9 mouse cellular contexts compared by ENCODE assay signal in the genomic region with DNA sequence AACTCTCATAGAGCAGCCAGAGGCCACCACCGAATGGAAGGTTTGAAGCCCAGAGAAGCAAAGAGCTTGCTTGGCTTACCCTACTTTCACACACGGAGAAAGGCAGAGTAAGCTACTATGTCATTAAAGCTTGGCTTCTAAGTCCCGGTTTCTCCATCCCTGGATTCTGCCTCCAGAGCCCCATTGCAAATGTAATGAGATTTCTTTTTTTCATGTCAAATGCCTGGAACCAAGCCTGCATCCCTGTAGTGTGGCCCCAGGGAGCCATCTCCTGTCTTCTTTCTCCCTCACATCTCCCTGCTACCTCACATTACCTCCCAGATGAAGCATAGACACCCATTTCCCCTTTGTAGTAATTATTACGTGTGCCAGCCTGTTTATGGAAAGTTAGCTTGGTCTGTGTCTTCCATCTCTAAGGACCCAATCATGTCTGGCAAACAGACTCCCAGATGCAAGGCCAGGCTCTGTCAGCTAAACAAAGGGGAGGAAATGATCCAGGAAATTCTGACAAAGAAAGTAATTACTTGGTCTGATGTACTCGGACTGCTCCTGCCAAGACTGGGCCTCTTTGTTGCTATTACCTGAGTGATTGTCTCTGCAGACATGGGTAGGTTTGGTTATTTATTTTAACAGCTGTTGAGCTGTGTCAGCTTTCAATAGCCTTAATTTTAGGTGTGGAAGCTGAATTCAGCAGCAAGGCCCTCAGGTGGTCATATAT. TPM values are rescaled to one million over a fixed set of nuclear protein-coding genes. Genes with fewer than 3 reads are reported as not detected.
DNase-seq lines count a peak whose midpoint lies in the region; ATAC-seq and TF ChIP-seq lines count a peak whose summit lies in the region.
"Had no signal": no experiment of that assay in that cellular context is flagged by ENCODE, and none has a peak within 500 bp of the region (broad histone marks: within the 10 kb centered on the region; RNA-seq: fewer than 3 reads in every experiment).

No protein-coding gene starts in this region.

- 66% methylated on average over 5 of the region's 5 CpGs for WGBS in kidney, adult 2 months
- WGBS in embryonic facial prominence, embryonic 14.5 days, result 28% methylated on average over 5 of the region's 5 CpGs
- 22% methylated on average over 5 of the region's 5 CpGs for WGBS in hindbrain, postnatal 0 days
- WGBS in midbrain, embryonic 16.5 days, result 34% methylated on average over 5 of the region's 5 CpGs

- H3K4me3 ChIP-seq in kidney, adult 2 months (ENCODE audit: insufficient read depth, low read depth, low read length), result no peak overlapping the region
- no peak overlapping the region for H3K4me3 ChIP-seq in embryonic facial prominence, embryonic 14.5 days (ENCODE audit: low read depth, low read length)
- H3K4me3 ChIP-seq in hindbrain, postnatal 0 days (ENCODE audit: low read length), result no peak overlapping the region
- H3K4me3 ChIP-seq in midbrain, embryonic 16.5 days (ENCODE audit: low read depth, low read length), result no peak overlapping the region

- no peak for TF ChIP-seq CTCF in kidney, adult 2 months (conservative IDR thresholded peaks at IDR 0.05; ENCODE audit: insufficient read depth, insufficient read length, low read depth, low read length)
- TF ChIP-seq CTCF in hindbrain, postnatal 0 days (IDR thresholded peaks at IDR 0.05; ENCODE audit: low read depth), result no peak

- no peaks in the 10 kb centered on the region for H3K27me3 ChIP-seq in kidney, adult 2 months (replicated peaks; ENCODE audit: control insufficient read depth, insufficient read depth, low read length)
- no peaks in the 10 kb centered on the region for H3K27me3 ChIP-seq in embryonic facial prominence, embryonic 14.5 days (replicated peaks; ENCODE audit: control insufficient read depth, insufficient read depth, low read length)
- H3K27me3 ChIP-seq in hindbrain, postnatal 0 days (ENCODE audit: insufficient read depth, low read length), result no peaks in the 10 kb centered on the region
- H3K27me3 ChIP-seq in midbrain, embryonic 16.5 days (ENCODE audit: control insufficient read depth, insufficient read depth, low read depth, low read length), result no peaks in the 10 kb centered on the region

- DNase-seq in kidney, adult 2 months, result peak; percentile 51
- DNase-seq in kidney, adult 11 months, result no peak
- DNase-seq in embryonic facial prominence, embryonic 14.5 days (ENCODE audit: low spot score), result peak; percentile 82
- peak; percentile 37 for DNase-seq in hindbrain, postnatal 0 days (ENCODE audit: low spot score)
- DNase-seq in cerebellum, adult 8-10 months, result no peak
- DNase-seq in spleen, postnatal 36 days (ENCODE audit: low spot score in 2 of 2), result no peak
- DNase-seq: thymus, postnatal 14 days had no signal

- ATAC-seq in embryonic facial prominence, embryonic 14.5 days (ENCODE audit: low read depth), result peak; percentile 74
- ATAC-seq in hindbrain, postnatal 0 days, result peak; percentile 28; the same call in 1 of the 2 replicates
- ATAC-seq in midbrain, embryonic 16.5 days, result no peak
- no peak for ATAC-seq in megakaryocyte-erythroid progenitor cell, adult 5-6 weeks (replicated peaks; ENCODE audit: low FRiP score, low TSS enrichment, poor library complexity, severe bottlenecking)

- H3K9me3 ChIP-seq in embryonic facial prominence, embryonic 14.5 days (ENCODE audit: control insufficient read depth, low read length), result no peaks in the 10 kb centered on the region
- H3K9me3 ChIP-seq in hindbrain, postnatal 0 days (ENCODE audit: low read length), result no peaks in the 10 kb centered on the region
- no peaks in the 10 kb centered on the region for H3K9me3 ChIP-seq in midbrain, embryonic 16.5 days (replicated peaks; ENCODE audit: control insufficient read depth, low read length, poor library complexity, severe bottlenecking)

- no peak overlapping the region for H3K9ac ChIP-seq in embryonic facial prominence, embryonic 14.5 days (ENCODE audit: low read depth, low read length)
- no peak overlapping the region for H3K9ac ChIP-seq in hindbrain, postnatal 0 days (replicated peaks; ENCODE audit: low read length)
- no peak overlapping the region for H3K9ac ChIP-seq in midbrain, embryonic 16.5 days (ENCODE audit: low read depth, low read length)

- no peak overlapping the region for H3K4me2 ChIP-seq in embryonic facial prominence, embryonic 14.5 days (ENCODE audit: low read depth, low read length)
- H3K4me2 ChIP-seq in hindbrain, postnatal 0 days (ENCODE audit: low read depth, low read length), result no peak overlapping the region
- H3K4me2 ChIP-seq in midbrain, embryonic 16.5 days (ENCODE audit: low read length), result no peak overlapping the region

- no peaks in the 10 kb centered on the region for H3K36me3 ChIP-seq in kidney, adult 2 months (ENCODE audit: control insufficient read depth, insufficient read depth, low read length)
- H3K36me3 ChIP-seq in embryonic facial prominence, embryonic 14.5 days (ENCODE audit: control insufficient read depth, insufficient read depth, low read length), result no peaks in the 10 kb centered on the region
- H3K36me3 ChIP-seq in hindbrain, postnatal 0 days (ENCODE audit: insufficient read depth, low read length), result no peaks in the 10 kb centered on the region
- H3K36me3 ChIP-seq in midbrain, embryonic 16.5 days (ENCODE audit: control insufficient read depth, insufficient read depth, low read length), result no peaks in the 10 kb centered on the region

- H3K27ac ChIP-seq in kidney, adult 2 months (ENCODE audit: insufficient read depth, low read depth, low read length), result no peak overlapping the region
- peak overlapping the region; percentile 53; the same call in 1 of the 2 replicates for H3K27ac ChIP-seq in embryonic facial prominence, embryonic 14.5 days (replicated peaks; ENCODE audit: low read depth, low read length)
- peak overlapping the region; percentile 20; the same call in 1 of the 2 replicates for H3K27ac ChIP-seq in hindbrain, postnatal 0 days
- peak overlapping the region; percentile 35; the same call in 1 of the 2 replicates for H3K27ac ChIP-seq in midbrain, embryonic 16.5 days (ENCODE audit: low read length)

- no peaks in the 10 kb centered on the region for H3K4me1 ChIP-seq in kidney, adult 2 months (ENCODE audit: control insufficient read depth, insufficient read depth, low read length)
- no peaks in the 10 kb centered on the region for H3K4me1 ChIP-seq in embryonic facial prominence, embryonic 14.5 days (ENCODE audit: control insufficient read depth, insufficient read depth, low read length)
- H3K4me1 ChIP-seq in hindbrain, postnatal 0 days (ENCODE audit: insufficient read depth, low read length), result peaks cover 6% of the 10 kb centered on the region; the same call in 1 of the 2 replicates
- H3K4me1 ChIP-seq in midbrain, embryonic 16.5 days (ENCODE audit: control insufficient read depth, insufficient read depth, low read length), result peaks cover 9% of the 10 kb centered on the region; the same call in 1 of the 2 replicates

- no peak for TF ChIP-seq POLR2A in kidney, adult 2 months (IDR thresholded peaks at IDR 0.05; ENCODE audit: low read depth, low read length)

RNA-seq across cellular contexts. Expression of gene Rrm2, which starts 38.7 kb away (rescaled TPM):
- 1.3 and 1.6 TPM in 2 replicates for polyA plus RNA-seq in kidney, adult 2 months (2012; rRNA removed)
- 120 and 138 TPM in 2 replicates for polyA plus RNA-seq in embryonic facial prominence, embryonic 14.5 days (2014; fragmentation: Nextera tagmentation; extraction: Ambion mirVana)
- total RNA-seq in hindbrain, postnatal 0 days (2014; rRNA removed), result 23.4 TPM in 2 replicates
- 53.4 and 61.1 TPM in 2 replicates for polyA plus RNA-seq in hindbrain, postnatal 0 days (2015; fragmentation: Nextera tagmentation; extraction: Ambion mirVana)
- polyA plus RNA-seq in midbrain, embryonic 16.5 days (2015; fragmentation: Nextera tagmentation; extraction: Ambion mirVana), result 37.5 and 41.4 TPM in 2 replicates
- total RNA-seq in megakaryocyte-erythroid progenitor cell, adult 5-6 weeks (2014; fragmentation: Nextera tagmentation), result 188 and 245 TPM in 2 replicates
- total RNA-seq in megakaryocyte-erythroid progenitor cell, adult 5-6 weeks (2017), result 98.3 and 173 TPM in 2 replicates

Comparison
In these comparisons a context has a peak if more than half of its experiments do, and no peak if none do; other contexts are left out.
1. DNase-seq: peak in kidney, adult 2 months (single experiment), embryonic facial prominence, embryonic 14.5 days (single experiment) and hindbrain, postnatal 0 days (single experiment); none in kidney, adult 11 months (single experiment), cerebellum, adult 8-10 months (single experiment) and spleen, postnatal 36 days (0 of 2).
2. ATAC-seq: peak in embryonic facial prominence, embryonic 14.5 days (single experiment) and hindbrain, postnatal 0 days (single experiment); none in midbrain, embryonic 16.5 days (single experiment) and megakaryocyte-erythroid progenitor cell, adult 5-6 weeks (single experiment).
3. RNA of gene Rrm2, which starts 38.7 kb away (polyA plus RNA-seq): 120 to 138 TPM in embryonic facial prominence, embryonic 14.5 days, 53.4 to 61.1 TPM in hindbrain, postnatal 0 days and 37.5 to 41.4 TPM in midbrain, embryonic 16.5 days; 1.3 to 1.6 TPM in kidney, adult 2 months; every median in the first group is over 10 times any median in the second.